Mouse (Mus musculus): ENCODE results near the gene Cds2.
A peak's percentile ranks its signal among the peaks of the same experiment; 100 is the strongest.
"Not testable (repeated sequence)": the region's sequence is repeated elsewhere in the genome, so short reads cannot be mapped to it uniquely, and the experiment has no call there.

Cds2 gene

GRCm38 (mm10) chr2:132262879-132263398, at the start of gene Cds2:
TSS of gene Cds2 (plus strand) at chr2:132263148.
- peak; percentile 99 for DNase-seq

GRCm38 (mm10) chr2:132221611-132222073, 41.3 kb upstream of the Cds2 start:
- DNase-seq, result peak; percentile 24

GRCm38 (mm10) chr2:132224359-132224758, 38.6 kb upstream of the Cds2 start:
- no peak for DNase-seq

GRCm38 (mm10) chr2:132232413-132232945, 30.5 kb upstream of the Cds2 start:
- no peak for DNase-seq

GRCm38 (mm10) chr2:132233985-132234765, 28.8 kb upstream of the Cds2 start:
- DNase-seq, result no peak

GRCm38 (mm10) chr2:132235291-132235690, 27.7 kb upstream of the Cds2 start:
- no peak for DNase-seq

GRCm38 (mm10) chr2:132235975-132236374, 27.0 kb upstream of the Cds2 start:
- DNase-seq, result no peak

GRCm38 (mm10) chr2:132239434-132239833, 23.5 kb upstream of the Cds2 start:
- not testable (repeated sequence) for DNase-seq

- DNase-seq, result peak; percentile 52
Observed at GRCm38 (mm10) chr2:132240457-132240856, 22.5 kb upstream of the Cds2 start.

- no peak for DNase-seq
Observed at GRCm38 (mm10) chr2:132243370-132243769, 19.6 kb upstream of the Cds2 start.

GRCm38 (mm10) chr2:132247539-132248313, 15.2 kb upstream of the Cds2 start, which contains the start of gene Tmem230:
TSS of gene Tmem230 (minus strand) at chr2:132247807.
- DNase-seq, result peak; percentile 93

- no peak for DNase-seq
Observed at GRCm38 (mm10) chr2:132251911-132252310, 11.0 kb upstream of the Cds2 start.

GRCm38 (mm10) chr2:132252542-132253528, 10.1 kb upstream of the Cds2 start, which contains the start of gene Pcna:
TSS of gene Pcna (minus strand) at chr2:132253314.
- peak; percentile 97 for DNase-seq

- no peak for DNase-seq
Observed at GRCm38 (mm10) chr2:132253603-132254002, 9.3 kb upstream of the Cds2 start.

GRCm38 (mm10) chr2:132257350-132258068, 5.4 kb upstream of the Cds2 start:
- DNase-seq, result no peak

- no peak for DNase-seq
Observed at GRCm38 (mm10) chr2:132260601-132261000, 2.3 kb upstream of the Cds2 start.

GRCm38 (mm10) chr2:132262175-132262574, 773 bp upstream of the Cds2 start:
- DNase-seq, result no peak

- peak; percentile 47 for DNase-seq
Observed at GRCm38 (mm10) chr2:132263421-132264265, 695 bp downstream of the Cds2 start.

GRCm38 (mm10) chr2:132264266-132264710, 1.3 kb downstream of the Cds2 start:
- DNase-seq, result no peak

- no peak for DNase-seq
Observed at GRCm38 (mm10) chr2:132265196-132265595, 2.2 kb downstream of the Cds2 start.

Measured in right cerebral cortex, postnatal 25 days (tissue).